Mouse (Mus musculus): ENCODE data around the gene Sec1.

Sec1 gene

GRCm38 (mm10) chr7:45693921-45694591 is at the start of gene Sec1:
TSS of gene Sec1 (minus strand) at chr7:45694402.
- in situ Hi-C loops (cut with MseI, MboI), result no loop called here

DNA sequence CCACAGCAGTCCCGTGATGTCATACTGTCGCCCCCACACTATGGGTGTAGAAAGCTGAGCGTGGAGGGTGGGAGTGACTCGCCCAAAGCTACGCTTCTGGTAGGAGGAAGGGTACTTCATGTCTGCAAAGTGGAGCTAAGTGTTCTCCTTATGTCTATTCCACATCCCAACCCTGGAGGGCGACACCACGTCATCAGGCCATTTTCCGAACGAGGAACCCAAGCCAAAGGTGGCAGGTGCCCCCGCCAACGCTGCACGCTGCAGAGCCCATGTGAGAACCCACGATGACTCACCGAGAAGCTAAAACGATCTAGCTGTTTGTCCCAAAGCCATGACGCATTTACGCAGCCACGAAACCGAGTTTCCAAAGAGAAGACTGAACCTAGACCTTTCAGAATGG is 48.1 kb upstream of the Sec1 start:
- in situ Hi-C loops (cut with MseI, MboI), result no loop called here

GRCm38 (mm10) chr7:45741777-45742176 is 47.6 kb upstream of the Sec1 start:
- in situ Hi-C loops (cut with MseI, MboI), result no loop called here

DNA sequence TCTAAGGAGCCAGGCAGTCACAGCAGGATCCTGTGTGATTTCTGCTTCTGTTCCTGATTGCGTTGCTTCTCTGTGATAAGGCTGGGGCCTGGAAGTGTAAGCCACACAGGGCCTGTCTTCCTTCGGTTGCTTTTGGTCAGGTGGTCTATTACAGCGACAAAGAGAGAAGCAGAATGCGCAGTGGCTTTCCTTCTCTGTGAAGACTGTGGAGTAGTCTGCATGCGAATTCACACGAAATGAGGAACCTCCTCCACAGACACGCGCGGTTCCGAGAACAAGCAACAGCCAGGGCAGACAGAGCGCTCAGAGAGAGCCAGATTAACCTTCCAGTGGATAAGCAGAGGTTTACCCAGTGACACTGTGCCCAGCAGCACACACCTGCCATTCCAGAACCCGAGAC is 47.1 kb upstream of the Sec1 start:
- in situ Hi-C loops (cut with MseI, MboI), result no loop called here

DNA sequence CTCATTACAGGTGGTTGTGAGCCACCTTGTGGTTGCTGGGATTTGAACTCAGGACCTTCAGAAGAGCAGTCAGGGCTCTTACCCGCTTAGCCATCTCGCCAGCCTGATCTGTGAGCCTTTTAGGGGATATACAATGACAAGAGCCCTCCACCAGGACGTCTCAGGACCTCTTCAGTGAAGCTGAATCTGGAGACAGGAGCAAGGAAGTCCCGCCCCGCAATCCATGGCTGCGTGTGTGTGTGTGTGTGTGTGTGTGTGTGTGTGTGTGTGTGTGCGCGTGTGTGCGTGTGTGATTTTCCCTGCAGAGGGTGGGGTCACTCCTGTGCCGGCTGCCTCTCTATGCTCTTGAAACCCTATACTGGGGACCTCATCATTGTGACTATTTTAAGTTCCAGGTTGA is 45.6 kb upstream of the Sec1 start:
- in situ Hi-C loops (cut with MseI, MboI), result loop anchor here (5.0 to 10.0 kb wide), 3 partner anchors 62 to 195 kb away; no protein-coding TSS in a partner anchor

DNA sequence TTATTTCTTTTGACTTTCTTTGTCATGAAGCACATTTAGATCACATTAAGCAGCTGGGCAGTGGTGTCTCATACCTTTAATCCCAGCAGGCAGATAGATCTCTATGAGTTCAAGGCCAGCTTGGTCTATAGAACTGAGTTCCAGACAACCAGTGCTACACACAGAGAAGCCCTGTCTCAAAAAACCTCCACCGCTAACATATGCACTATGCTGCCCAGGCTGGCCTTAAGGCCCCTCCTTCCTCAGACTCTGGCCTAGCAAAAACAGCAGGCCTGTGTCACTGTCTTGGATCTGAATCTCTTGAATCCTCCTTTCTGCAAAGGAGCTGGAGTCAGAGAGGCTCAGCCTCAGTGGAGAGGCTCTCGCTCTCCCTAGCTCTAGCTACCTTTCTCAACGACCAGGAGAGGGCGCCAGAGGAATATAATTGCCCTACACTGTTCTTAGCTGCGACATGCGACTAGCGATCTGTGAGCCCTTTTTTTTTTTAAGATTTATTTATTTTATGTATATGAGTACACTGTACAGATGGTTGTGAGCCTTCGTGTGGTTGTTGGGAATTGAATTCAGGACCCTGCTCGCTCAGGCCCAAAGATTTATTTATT is 45.1 kb upstream of the Sec1 start:
- in situ Hi-C loops (cut with MseI, MboI), result loop anchor here (5.0 to 10.0 kb wide), 3 partner anchors 63 to 196 kb away; no protein-coding TSS in a partner anchor

DNA sequence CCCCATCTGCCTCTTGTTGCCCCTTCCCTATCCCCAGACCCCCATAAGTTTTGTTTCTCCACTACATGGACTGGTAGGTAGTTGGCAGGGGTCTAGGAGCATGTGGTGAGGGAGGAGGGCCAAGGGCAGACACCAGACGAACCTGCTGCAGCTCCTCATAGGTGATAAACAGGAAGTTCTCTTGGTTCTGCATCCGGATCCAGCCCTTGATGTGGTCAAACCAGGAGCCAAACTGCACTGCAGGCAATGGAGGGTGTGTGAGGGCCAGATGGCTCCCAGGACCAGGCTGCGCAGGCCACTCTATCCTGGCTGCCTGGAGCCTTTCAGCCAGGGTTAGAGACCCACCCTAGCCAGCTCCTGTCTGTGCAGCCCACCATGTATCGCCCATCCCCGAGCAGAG is 39.3 kb upstream of the Sec1 start:
- in situ Hi-C loops (cut with MseI, MboI), result loop anchor here in 1 of 2 experiments (10.0 kb wide), 1 partner anchor 201 kb away; no protein-coding TSS in a partner anchor

DNA sequence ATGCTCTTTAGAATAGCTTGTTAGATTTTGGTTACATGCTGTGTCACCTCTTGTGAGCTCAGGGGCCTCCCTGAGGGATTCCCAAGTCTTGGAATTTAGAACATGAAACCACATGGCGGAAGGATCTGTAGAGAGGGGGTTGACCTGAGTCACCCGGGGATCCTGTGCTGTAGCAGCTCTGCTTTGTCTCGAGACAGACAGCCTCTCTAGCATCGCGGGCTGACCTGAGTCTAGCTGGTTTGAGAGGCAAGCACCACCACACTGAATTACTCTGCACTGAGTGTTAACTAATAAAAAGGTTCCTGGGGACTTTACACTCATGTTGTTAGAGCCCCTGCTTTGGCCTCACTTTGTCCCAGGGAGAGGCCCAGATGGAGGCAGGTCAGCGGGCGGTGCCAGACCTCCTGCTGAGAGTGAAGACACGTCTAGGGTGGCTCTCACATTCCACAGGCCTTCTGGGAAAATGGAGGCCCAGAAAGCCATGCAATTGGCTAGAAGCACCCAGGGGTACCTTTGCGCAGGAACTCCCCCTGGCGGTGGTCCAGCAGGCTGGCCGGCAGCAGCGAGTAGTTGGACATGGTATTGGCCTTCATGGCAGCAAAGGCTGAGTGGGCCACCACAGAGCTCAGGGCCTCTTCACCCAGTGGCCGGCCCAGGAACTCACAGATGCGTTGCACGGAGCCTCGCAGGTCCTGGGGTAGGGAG is 36.7 kb upstream of the Sec1 start:
- in situ Hi-C loops (cut with MseI, MboI), result loop anchor here in 1 of 2 experiments (10.0 kb wide), 1 partner anchor 204 kb away; no protein-coding TSS in a partner anchor

DNA sequence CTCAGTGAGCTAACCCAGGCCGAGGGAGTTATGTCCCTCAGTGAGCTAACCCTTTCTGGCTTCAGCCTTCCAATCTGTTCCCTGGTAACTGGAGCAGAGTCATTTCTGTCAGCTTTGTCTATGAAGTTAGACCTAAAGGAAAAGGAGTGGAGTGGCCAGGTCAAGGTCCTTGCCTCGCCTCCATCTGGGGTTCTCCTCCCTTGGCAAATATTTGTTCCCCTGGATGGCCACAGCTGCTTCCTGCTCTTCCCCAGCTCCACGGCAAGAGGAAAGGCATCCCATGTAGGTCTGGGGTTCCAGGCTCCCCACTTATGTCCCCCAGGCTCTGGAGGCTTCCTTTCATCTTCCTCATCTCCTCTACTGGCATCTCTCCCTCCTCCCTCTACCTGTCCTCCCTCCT is 33.4 kb upstream of the Sec1 start:
- in situ Hi-C loops (cut with MseI, MboI), result no loop called here

DNA sequence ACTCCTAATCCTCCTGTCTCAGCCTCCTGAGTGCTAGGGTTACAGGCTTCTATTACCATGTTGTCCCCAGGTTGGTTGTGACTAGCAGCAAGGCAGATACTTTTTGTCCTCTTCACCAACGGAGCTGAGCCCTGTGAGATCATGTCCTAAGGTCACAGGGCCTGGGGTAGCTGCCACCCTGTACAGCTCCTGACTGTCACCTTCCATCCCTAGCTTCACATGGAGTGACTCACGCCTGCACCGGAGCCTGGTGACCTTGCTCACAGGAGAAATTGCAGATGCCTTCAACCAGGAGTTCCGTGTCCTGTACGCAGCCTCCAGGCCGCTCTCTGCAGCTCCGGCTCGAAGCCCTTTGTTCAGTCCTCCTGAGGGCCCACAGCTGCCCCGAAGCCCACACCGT is 32.2 kb upstream of the Sec1 start:
- in situ Hi-C loops (cut with MseI, MboI), result no loop called here

DNA sequence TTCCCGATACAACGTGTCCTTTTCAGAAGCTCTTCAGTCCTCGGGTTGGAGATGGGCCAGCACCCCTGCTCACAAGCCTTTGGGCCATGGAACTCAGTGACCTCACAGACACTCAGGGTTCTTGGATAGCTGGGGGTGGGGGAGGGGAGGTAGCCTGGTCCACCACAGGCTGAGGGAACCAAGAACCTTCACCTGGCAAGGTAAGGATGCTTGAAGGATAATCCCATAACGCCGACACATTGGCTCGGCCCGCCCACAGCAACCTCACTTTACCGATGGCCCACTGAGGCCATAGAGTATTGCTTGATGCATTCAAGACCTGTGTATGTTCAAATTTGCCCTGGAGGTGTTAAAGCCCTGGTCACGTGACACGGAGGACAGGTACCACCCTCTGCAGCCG is 31.5 kb upstream of the Sec1 start, which contains the start of gene Spaca4:
TSS of gene Spaca4 (minus strand) at position 101 of the 400 bp plus-strand sequence.
- in situ Hi-C loops (cut with MseI, MboI), result no loop called here

DNA sequence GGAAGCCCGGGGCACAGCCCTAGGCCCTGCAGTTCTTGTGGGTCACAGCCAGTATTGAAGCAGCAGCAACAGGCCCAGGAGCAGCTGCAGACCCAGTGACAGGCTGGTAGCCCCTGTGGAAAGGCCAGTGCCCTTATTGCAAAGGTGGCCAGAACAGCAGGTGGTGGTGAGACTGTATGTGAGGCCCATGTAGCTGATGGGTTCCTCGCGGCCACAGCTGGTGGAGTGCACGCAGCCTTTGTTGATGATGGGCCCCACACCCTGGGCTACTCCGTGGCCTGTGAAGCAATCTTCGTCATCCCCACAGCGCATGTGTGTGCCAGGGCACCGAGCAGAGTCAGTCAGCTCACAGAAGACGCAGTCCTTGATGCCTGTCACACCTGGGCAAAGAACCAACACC is 30.9 kb upstream of the Sec1 start:
- in situ Hi-C loops (cut with MseI, MboI), result no loop called here

DNA sequence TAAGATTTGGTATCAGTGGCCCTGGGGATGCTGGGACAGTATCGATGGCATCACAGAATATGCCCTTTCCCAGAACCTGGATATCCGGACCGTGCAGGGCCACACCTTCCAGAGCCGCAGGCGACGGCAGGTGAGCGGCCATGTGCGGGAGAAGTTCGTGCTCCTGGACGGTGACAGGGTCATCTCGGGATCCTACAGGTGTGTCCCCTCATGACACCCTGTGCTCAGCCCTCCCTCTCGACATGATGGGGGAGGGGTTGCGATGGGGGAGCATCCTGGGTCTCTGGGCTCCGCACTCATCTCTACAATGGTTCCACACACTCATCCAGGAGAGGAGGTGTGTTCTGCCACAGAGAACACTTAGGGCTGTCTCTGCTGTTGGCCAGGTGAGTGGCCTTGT is 29.6 kb upstream of the Sec1 start:
- in situ Hi-C loops (cut with MseI, MboI), result no loop called here

- in situ Hi-C loops (cut with MseI, MboI), result no loop called here
Observed at GRCm38 (mm10) chr7:45723301-45723700, 29.1 kb upstream of the Sec1 start.

DNA sequence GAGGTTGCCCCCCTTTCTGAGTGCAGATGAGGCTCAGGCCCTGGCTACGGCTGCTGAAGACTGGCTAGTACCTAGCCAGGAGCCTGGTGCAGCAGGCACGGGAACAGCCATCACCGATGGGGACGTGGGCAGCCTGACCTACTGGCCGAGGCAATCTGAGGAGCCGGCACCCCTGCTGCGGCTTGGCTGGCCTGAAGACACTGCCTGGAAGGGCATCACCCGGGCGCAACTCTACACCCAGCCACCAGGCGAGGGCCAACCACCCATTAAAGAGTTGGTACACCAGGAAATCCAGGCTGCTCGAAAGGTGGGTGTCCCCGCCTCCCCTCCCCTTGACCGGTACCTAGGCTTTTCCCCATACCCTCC is 28.1 kb upstream of the Sec1 start:
- in situ Hi-C loops (cut with MseI, MboI), result no loop called here

DNA sequence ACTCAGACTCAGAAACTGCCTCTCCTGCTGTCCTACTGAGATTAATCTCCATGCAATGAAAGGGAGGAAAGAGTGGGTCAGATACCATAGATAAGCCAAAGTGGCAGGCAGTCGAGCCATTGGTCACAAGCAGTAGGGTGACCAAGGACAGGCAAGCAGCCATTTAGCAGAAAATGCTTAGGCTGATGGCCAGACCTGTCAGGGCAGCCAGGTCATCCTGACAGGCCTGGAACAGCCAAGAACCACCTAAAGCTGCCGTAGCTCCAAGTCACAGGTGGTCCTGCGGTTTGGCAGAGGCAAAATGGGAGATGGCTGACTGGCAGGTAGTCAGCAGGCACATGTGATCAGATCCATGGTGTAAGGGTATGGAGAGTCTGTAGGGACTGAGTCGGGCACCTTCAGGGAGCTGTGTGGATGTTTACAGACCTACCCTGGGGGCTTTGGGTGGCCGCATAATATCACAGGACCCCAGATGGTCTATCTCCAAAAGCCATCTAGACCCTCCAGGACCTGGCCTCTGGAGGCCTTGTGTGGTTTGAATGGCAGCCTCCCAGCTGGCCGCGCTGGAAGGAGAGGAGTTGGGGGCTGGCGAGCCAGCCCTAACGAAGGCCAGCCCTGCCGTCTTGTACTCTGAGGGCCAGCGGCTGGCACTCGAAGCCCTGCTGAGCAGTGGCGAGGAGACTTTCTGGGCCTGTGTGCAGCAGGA is 27.6 kb upstream of the Sec1 start:
- in situ Hi-C loops (cut with MseI, MboI), result no loop called here

DNA sequence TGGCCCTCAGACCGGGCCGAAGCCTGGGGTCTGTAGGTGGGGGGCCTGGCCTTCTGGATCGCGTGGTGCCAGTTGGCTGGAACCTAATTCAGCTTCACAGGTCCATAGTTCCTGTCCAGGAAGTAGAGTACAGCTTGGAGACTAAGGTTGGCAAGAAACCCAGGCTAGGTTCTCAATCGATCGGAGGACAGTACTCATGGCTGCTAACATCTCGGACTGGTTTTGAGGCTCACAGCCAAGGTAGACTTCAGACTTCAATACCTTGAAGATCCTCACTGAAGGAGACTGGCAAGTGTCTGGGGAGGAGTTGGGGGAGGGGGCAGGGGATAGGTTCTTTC is 27.0 kb upstream of the Sec1 start:
- in situ Hi-C loops (cut with MseI, MboI), result no loop called here

GRCm38 (mm10) chr7:45720413-45721233 is 26.4 kb upstream of the Sec1 start, which contains the start of gene Fam83e:
TSS of gene Fam83e (plus strand) at chr7:45721212.
- in situ Hi-C loops (cut with MseI, MboI), result no loop called here

GRCm38 (mm10) chr7:45719738-45720412 is 25.7 kb upstream of the Sec1 start:
- in situ Hi-C loops (cut with MseI, MboI), result no loop called here

DNA sequence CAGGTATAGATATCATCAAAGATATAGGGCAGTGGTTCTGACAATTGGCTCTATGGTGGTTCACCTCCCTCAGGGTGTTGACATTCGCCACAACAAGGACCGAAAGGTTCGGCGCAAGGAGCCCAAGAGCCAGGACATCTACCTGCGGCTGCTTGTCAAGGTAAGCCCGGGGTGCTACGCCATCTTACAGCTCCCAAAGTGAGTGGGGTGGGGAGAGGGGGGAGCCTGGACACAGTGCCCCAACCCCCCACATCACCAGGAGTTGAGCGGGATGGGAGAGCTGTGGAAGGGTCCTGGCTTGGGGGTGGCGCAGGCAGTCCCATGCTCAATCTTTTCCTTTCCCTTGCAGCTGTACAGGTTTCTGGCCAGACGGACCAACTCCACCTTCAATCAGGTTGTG is 25.0 kb upstream of the Sec1 start:
- in situ Hi-C loops (cut with MseI, MboI), result no loop called here

DNA sequence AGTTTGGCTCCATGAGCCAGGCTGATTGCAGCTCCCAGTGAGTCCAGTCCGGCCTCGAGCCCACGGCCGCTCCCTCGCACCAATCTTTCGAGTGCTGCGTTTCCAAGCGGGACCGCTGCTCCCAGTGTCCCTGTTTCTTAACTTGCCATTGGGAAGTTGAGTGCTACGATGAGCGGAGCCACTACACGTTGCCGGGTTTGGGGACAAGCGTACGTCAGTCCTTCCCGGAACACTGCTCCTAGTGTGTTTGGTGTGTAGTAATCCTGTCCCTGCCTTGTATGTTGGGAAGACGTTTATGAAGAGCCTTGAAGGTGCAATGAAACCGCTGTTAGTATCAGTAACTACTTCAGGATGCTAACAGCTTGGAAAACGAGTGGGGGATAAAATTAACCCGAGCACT is 24.1 kb upstream of the Sec1 start:
- in situ Hi-C loops (cut with MseI, MboI), result no loop called here

All from mouse trophoblast stem cell (cell line).